Mouse (Mus musculus): Measurements from ENCODE around the gene Ugt1a6a.

GRCm38 (mm10) chr1:88263778-88264177 lies 129.2 kb downstream of the Ugt1a6a start:
- no peak for TF ChIP-seq POLR2A (IDR thresholded peaks at IDR 0.05; ENCODE audit: extremely low read depth, insufficient read depth, low read length)
- TF ChIP-seq CTCF (IDR thresholded peaks at IDR 0.05; ENCODE audit: low read depth, low read length) = no peak
